Mouse (Mus musculus): ENCODE data around the gene Rnf214. TPM values are rescaled to one million over a fixed set of nuclear protein-coding genes. Genes with fewer than 3 reads are reported as not detected.
"Not testable (repeated sequence)": the region's sequence is repeated elsewhere in the genome, so short reads cannot be mapped to it uniquely, and the experiment has no call there.

Rnf214 gene
- polyA plus RNA-seq, 1 experiment: 8.0 TPM

DNA sequence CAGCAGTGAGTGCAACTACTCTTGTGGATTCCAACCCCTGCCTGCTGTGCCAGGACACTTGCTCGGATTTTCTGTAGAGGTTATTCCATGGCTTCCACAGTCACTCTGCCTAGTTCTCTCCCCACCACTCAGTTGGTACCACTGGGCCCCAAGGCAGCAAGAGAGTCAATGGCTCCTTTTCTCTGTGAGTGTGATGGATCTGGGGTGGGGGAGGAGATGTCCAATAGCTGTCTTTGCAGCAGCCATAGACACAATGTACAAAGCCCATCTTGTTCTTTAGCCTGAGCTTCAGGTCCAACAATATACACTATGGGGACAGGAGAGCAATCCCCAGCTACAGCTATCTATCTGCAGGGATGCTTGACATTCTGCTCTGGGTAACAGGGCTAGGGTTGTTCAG is 52.6 kb downstream of the Rnf214 start:
- WGBS: 77% methylated on average over 1 of the region's 1 CpGs
- DNase-seq (ENCODE audit: low read depth, low spot score): no peak

DNA sequence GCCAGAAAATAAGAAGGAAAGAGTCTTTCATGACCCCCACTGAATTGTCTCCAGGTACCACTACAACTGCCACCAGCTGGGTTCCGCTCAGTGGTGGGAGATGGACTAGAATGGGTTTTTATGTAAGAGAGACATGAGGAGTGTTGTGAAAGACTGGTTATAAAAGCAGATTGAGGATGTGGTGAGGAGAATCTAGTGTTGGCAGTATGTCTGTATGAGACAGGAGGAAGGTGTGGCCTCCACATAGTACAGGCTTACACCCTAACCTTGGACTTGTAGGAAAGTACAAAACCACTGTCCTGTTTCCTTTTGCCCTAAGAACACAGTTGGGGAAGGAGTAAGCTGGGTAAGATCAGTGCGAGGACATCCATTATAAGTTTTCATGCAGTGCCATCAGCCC is 53.0 kb downstream of the Rnf214 start:
- DNase-seq (ENCODE audit: low read depth, low spot score): no peak
- WGBS: 65% methylated on average over 2 of the region's 2 CpGs

DNA sequence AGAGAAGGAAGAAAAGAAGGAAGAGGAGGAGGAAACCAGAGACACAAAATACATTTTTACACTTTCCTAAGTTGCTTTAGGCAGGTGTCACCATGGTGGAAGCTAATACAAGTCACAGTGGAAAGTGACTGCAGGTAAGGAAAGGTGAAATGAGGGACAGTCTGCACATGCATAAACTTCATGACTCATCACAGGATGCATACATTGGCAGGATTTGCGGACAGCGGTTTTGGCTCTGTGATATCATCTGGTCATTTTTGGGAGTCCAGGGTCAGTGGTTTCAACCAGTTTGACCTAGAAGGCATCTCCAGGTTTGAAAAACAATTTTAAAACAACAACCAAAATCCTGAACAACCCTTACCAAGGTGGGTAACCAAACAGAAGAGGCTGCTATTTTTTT is 54.9 kb downstream of the Rnf214 start:
- DNase-seq (ENCODE audit: low read depth, low spot score): no peak
- 92% methylated on average over 2 of the region's 2 CpGs for WGBS

DNA sequence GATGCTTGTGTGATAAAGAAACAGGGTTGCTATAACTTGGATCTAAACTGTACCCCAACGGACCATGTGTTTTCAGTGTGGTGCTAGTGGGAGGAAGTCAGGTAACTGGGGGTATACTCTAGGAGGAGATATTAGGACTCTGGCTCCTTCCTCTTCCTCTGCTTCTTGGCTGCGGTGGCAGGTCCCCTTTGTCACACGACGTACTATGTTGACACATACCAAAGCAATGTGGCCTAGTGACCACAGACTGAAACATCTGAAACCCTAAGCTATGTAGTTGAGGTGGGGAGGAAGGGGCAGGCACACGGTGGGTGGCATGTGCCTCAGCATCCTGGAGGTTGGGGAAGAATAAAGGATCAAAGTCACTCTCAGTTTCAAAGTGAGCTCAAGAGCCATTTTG is 55.4 kb downstream of the Rnf214 start:
- 66% methylated on average over 5 of the region's 5 CpGs for WGBS
- DNase-seq (ENCODE audit: low read depth, low spot score): no peak

DNA sequence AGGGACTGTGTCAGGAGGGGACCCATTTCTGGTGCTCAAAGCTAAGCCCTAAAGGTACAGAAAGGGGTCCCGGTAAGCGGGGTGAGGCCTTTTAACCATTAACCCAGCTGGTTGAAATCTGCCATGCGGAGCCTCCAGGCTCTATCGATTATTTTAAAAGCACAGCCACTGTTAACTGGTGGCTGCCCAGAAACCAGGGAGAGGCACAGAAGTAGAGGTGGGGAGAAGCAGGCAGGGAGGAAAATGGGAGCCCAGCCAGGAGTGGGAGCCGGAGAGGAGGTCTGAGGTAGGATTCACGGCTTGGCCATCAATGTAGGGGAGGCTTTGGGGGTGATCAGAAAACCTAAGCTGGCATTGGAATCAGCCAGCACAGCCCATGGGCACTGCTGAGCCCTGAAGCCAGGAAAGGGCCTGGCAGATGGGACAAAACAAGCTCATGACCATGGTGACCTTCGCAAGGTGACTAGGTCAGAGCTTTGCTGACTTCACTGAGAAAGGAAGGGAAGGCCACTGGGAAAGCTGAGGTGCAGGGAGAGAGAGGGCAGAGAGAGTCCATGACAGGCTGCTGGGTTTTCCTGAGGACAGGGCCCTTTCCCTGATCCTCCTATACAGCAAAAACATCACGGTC is 56.1 kb downstream of the Rnf214 start:
- DNase-seq (ENCODE audit: low read depth, low spot score): no peak
- 56% methylated on average over 8 of the region's 8 CpGs for WGBS

DNA sequence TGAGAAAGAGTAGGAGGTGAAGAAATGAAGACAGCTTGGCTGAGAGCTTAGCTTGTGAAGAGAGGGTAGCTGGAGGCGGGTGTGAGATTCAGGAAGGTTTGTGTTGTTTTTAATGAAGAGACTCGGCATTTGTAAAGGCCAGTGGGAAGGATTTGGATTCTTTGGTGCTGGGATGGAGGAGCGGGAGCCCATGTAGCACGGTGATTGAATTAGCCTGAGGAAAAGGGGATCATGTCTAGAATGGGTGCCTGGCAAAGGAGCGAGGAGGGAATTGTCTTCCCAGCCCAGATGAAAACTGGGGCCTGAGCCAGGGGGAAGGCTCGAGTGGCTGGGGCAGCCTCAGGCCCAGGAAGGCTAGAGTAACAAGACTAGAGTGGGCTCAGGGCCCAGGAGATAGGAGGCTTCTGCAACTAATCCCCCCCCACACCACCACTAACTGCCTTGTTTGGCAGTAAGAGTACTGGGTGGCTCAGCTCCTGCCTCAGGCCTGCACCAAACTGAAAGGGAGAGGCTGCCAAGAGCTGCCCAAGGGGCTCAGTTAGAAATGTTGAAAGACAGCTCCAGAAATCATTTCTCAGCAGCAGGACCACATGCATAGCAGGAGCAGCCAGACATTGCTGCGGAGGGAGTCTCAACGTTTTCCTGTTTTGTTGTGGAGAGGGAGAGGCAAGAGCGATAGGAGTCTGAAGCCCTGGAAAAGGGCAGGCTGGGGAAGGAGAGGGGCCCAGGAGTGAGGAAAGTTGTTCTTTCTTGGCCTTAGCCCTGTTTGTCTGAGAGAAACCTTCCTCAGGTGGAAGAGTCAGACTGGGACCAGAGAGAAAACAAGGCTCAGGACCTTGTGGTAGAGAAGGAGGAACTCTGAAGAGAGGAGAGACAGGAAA is 56.9 kb downstream of the Rnf214 start:
- DNase-seq (ENCODE audit: low read depth, low spot score): no peak
- WGBS: 70% methylated on average over 9 of the region's 9 CpGs

DNA sequence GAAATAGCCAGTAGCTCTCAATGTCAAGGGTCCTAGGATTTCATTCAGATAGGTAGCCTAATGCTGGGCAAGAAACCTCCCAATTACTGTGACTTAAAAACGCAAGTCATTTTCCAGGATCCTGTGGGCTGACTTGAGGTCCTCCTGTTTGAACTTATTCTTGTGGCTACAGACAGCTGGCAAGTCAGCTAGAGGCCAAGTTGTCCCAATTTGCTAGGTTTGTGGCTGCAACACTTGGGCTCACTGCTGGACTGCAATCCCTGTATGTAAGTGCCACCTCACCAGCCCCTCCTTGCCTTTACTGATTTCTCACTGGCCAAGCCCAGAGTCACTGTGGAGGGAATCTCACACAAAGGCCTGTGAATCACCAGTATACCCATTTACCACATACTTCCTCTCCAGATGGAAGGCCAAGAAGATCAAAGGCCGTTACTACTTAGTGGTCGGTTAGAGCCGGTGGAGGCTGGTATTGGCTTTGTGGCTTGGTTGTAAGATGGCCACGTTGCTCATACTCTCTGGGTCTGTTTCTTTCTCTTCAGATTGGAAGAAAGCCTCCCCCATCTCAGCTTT is 59.7 kb downstream of the Rnf214 start:
- no peak for DNase-seq (ENCODE audit: low read depth, low spot score)
- WGBS: 77% methylated on average over 5 of the region's 5 CpGs

DNA sequence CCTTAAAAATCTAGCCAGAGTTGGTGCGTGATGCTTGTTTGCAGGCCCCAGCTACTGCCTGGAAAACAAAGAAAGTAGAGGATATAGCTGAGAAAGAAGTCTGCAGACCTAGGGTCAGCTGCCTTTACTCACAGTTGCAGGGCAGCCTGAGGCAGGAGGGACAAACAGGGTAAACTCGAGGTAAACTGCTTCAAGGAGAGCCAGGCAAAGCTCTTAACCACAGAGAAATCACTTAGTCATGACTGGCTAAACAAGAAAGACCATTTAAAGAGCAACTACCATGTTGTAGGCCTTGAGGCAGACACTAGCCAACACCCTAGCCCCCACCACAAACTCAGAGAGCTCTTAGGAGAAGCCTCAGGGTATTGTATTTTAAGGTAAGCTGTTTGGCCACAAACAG is 60.5 kb downstream of the Rnf214 start:
- DNase-seq (ENCODE audit: low read depth, low spot score): not testable (repeated sequence)
- WGBS: 63% methylated on average over 2 of the region's 2 CpGs

DNA sequence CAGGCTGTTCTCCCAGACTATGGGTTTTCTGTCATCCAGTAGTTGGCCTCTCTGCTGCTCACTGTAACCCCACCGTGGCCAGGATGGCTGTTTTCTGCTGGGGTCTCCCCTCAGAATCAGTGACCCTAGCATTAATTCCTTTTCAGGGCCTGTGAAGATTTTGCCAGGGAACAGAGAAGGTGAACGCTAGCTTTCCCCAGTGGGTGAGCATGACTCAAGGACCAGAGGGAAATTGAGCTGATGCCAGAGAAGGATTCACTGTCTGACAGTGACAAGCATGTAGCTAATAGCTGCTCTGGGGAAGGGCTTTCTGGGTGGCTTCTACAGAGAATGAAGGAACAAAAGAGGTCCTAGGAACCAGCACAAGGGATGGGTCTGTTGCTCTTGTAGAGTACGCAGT is 61.2 kb downstream of the Rnf214 start:
- no peak for DNase-seq (ENCODE audit: low read depth, low spot score)
- WGBS: 81% methylated on average over 3 of the region's 3 CpGs

DNA sequence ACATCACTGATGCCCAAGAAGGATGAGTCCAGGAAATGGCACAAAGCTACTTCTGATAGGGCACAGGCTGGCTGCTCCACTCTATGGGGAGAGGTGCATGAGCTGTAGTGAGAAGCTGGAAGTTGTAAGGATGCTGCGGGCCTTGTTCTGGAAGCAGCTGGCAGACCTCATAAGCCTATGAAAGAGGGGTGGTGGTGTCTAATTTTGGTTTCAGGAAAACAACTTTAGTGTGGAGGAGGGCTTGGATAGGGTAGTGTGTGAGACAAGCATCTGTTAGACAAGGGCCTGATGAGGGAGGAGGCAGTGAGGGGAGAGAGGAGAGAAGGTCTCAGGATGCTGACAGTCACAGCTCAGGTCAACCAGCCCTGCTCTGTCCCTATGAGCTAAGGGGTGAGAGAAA is 62.9 kb downstream of the Rnf214 start:
- 83% methylated on average over 1 of the region's 1 CpGs for WGBS
- no peak for DNase-seq (ENCODE audit: low read depth, low spot score)

DNA sequence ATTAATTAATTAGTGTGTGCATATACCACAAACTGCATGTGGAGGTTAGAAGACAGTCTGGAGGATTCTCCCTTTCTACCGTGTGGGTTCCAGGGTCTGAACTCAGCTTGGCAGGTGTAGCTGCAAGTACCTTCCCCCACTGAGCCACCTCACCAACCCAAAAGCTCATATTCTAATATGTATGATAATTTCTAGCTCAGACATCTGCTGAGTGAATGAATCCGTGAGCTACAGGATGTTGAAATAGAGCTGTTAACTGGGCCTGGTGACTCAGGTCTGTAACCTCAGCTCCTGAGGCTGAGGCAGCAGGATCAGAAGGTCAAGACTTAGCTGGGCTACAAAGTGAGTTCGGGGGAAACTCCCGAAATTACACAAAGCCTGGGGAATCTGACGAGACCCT is 63.7 kb downstream of the Rnf214 start:
- WGBS: 81% methylated on average over 5 of the region's 5 CpGs
- no peak for DNase-seq (ENCODE audit: low read depth, low spot score)

DNA sequence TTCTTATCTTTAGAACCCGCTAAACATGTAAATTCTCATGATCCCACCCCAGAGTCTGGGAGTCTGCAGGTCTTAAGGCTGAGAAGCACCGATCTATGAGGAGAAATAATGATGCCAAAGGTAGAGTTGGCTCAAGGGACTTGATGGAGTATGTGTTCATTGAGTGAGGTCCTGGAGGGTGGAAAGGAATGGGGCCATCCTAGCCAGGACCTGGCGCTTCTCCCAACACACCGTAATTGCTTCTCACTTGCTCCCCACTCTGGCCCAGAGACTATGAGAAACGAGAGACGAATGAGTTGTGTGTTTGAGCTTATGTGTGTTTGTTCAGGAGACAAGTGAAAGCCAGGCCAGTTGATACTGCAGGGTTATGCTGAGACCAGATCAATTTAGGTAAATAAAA is 65.3 kb downstream of the Rnf214 start:
- DNase-seq (ENCODE audit: low read depth, low spot score): no peak
- WGBS: 69% methylated on average over 6 of the region's 6 CpGs

DNA sequence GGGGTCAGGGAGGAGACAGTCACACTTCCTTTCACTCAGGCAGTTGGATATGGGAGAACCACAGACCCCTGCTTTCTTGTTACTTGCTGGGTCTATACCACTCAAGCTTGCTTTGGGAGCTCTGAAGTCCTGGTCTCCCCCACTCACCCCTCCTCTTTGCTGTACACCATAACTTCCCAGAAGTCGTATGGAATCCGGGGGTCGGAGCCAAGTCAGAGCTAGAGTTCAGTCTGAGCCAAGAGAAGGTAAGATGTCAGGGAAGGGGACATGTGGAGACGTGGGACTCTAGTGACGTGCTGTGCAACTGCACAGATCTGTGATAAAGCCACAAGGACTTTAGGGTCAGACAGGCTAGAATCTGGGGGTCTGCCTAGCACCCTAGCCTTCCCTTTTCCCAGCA is 66.4 kb downstream of the Rnf214 start:
- WGBS: 49% methylated on average over 5 of the region's 5 CpGs
- DNase-seq (ENCODE audit: low read depth, low spot score): no peak

DNA sequence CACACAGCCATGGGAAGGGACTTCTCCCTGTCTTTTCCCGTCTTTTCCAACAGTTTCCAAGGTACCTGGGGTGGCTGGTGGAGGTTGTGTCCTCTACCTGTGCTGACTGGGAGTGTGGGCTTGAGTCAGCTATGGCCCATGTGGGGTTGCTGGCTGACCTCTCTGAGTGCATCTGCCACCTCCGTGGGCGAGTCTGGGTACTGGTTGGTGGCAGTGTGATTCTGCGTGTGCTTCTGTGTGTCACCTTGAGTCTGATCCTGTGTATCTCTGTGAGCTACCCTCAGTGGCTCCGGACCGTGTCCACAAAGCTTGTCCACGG is 66.8 kb downstream of the Rnf214 start:
- 59% methylated on average over 7 of the region's 7 CpGs for WGBS
- no peak for DNase-seq (ENCODE audit: low read depth, low spot score)

DNA sequence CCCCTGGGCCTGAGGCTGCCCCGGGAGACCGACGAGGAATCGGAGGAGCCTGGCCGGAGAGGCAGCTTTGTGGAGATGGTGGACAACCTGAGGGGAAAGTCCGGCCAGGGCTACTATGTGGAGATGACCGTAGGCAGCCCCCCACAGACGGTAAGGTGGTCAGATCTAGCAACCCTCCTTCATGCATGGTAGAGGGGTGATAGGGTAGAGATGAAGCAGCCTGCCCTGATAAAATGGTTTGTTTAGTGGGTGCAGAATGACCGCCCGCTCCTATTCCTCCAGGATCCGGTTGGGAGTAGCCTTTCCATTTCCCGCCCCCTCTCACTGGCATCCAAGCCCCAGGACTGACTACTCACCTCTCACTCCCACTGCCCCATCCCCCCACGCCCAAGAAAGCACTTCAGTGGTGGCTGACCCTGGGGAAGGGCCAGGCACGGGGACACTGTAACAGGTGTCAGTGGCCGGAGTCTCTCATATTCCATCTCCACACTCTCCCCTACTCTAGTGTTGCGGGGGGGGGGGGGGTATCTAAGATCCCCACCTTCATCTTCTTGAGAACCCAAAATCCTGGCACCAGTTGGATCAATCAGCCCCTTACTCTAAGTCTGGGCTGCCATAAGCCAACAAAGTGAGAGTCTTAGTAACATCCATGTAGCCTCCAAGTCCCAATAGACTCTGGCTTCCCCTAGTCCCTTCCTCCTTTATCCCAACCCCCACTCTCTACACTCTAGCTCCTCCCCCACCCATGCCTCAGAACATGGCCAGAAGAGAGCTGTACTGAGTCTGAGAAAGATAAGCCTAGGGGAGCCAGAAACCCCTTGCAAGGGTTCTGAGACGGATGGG is 67.4 kb downstream of the Rnf214 start:
- DNase-seq (ENCODE audit: low read depth, low spot score): no peak
- 10% methylated on average over 17 of the region's 17 CpGs for WGBS

DNA sequence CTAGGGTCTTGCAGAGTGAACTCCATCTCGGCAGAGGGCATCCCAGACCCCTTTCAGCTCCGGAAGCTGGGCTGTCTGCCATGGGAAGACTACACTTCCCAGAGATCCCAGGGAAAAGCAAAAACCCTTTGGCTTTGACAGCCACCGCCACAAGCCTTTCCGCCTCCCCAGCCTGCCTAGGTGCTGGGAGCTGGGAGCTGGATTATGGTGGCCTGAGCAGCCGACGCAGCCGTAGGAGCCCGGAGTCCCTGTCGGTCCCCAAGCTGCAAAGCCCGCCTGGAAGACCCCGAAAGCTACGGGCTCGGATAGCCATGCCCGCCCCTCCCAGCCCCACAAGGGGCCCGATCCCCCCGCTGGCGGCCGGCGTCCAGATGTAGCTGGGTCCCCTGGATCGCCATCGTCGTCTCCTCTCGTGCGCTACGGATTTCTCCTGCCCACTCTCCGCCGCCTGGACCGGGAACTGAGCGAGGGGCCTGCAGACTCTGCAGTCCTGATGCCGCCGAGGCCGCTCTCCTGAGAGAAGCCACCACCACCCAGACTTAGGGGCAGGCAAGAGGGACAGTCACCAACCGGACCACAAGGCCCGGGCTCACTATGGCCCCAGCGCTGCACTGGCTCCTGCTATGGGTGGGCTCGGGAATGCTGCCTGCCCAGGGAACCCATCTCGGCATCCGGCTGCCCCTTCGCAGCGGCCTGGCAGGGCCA is 68.1 kb downstream of the Rnf214 start, which contains the start of gene Bace1:
Bace1 (plus strand) TSS at position 147 of the 705 bp plus-strand sequence.
- peak; percentile 35 for DNase-seq (ENCODE audit: low read depth, low spot score)

DNA sequence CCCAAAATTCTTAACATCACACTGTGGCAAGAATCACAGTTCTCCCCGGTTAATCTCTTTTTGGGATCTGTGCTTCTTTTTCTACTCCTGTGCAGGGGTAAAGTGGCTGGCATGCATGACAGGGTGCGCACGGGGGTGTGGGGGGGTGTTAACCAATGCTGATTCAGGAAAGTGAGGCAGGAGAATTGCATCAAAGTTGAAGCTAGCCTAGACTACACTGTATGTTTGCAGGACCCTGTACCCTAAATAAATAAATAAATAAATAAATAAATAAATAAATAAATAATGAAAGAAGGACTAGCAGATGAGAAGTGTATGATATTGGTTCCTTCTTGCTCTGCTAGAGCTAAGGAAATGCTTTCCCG is 68.7 kb downstream of the Rnf214 start:
- WGBS: 25% methylated on average over 4 of the region's 4 CpGs

More for the DNA sequence above, 68.1 kb downstream of the Rnf214 start, which contains the start of gene Bace1:
- WGBS: under 1% methylated on average over 40 of the region's 40 CpGs

DNA sequence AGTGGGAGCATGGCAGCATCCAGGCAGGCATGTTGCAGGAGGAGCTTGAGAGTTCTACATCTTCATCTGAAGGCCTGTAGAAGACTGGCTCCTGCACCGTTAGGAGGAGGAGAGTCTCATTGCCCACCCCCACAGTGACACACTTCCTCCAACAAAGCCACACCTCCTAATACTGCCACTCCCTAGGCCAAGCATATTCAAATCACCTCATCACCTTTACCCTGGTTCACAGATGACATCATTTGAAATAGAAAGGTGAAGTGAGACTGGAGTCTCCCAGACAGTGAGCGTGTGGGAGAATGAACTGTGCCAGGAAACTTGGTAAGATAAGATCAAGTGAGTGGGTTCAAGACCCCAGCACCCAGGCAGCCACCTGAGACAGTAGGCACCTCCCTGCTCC is 73.2 kb downstream of the Rnf214 start:
- WGBS: 64% methylated on average over 2 of the region's 2 CpGs
- DNase-seq (ENCODE audit: low read depth, low spot score): no peak

More for the DNA sequence above, 68.7 kb downstream of the Rnf214 start:
- no peak for DNase-seq (ENCODE audit: low read depth, low spot score)

DNA sequence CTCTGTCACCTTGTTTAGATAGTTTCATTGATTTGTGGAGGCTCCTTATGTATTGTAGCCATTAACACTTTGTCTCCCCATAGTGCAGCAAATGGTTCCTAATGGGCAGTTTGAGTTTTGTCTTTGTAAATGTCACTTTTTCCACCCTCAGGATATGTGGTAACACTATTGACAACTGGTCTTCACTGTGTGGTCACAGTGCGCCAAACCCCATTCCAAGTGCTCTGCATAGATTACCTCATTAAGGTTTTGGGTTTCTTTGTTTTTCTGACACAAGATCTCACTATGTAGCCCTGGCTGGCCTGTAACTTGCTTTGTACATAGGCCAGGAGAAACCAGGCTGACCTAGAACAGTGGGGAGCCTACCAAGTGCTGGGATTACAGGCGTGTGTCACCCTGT is 73.8 kb downstream of the Rnf214 start:
- no peak for DNase-seq (ENCODE audit: low read depth, low spot score)
- 96% methylated on average over 2 of the region's 2 CpGs for WGBS

DNA sequence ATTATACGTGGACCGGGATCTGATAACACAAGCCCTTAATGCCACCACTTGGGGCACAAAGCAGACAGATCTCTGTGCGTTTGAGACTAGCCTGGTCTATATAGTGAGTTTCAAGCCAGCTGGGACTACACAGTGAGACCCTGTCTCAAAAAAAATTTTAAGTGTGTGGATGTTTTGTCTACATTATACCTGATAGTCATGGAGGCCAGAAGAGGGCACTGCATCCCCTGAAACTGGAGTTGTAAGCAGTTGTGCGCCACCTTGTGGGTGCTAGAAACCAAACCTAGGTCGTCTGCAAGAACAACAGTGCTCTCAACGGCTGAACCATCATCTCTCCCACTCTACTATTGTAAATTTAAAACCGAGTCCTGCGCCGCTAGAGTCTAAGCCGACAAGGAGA is 77.6 kb downstream of the Rnf214 start:
- peak; percentile 69 for DNase-seq (ENCODE audit: low read depth, low spot score)
- WGBS: 38% methylated on average over 10 of the region's 10 CpGs
